Mouse (Mus musculus): ENCODE data around the gene Slc9a6. TPM values are rescaled to one million over a fixed set of nuclear protein-coding genes. Genes with fewer than 3 reads are reported as not detected.

Gene Slc9a6
- polyA plus RNA-seq (2012; rRNA removed), result 6.1 and 12.3 TPM in 2 replicates

DNA sequence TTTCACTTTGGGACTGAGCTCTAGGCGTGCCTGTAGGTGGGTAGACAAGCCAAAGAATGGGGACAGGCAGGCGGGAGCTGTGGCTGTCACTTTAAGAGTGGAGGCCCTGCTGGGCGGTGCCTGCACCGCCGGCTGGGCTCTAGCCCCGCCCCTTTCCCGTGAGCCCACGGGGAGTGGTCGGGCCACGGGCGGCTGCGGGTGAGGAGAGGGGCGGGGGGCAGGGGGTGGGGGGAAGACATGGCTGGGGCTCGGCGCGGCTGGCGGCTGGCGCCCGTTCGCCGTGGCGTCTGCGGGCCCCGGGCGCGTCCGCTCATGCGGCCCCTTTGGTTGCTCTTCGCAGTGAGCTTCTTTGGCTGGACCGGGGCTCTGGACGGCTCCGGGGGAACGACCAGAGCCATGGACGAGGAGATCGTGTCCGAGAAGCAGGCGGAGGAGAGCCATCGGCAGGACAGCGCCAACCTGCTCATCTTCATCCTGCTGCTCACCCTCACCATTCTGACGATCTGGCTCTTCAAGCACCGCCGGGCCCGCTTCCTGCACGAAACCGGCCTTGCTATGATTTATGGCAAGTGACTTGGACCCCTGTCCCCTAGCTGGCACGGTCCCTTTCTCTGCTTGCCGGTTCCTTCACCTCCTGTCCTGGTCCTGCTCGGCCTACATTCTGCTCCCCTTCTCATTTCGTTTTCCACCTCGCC is at the start of gene Slc9a6:
TSS of gene Slc9a6 (plus strand) at position 135 of the 695 bp plus-strand sequence.
- no peaks in the 10 kb centered on the region for H3K27me3 ChIP-seq (ENCODE audit: control insufficient read depth, insufficient read depth, low read length)
- H3K4me1 ChIP-seq (ENCODE audit: control insufficient read depth, insufficient read depth, insufficient read length, low read length), result peaks cover 5% of the 10 kb centered on the region; the same call in 1 of the 2 replicates
- H3K27ac ChIP-seq (ENCODE audit: insufficient read depth, low read depth, low read length), result no peak within 1 kb of the TSS
- no peaks in the 10 kb centered on the region for H3K36me3 ChIP-seq (ENCODE audit: control insufficient read depth, insufficient read depth, low read length)
- TF ChIP-seq POLR2A (IDR thresholded peaks at IDR 0.05; ENCODE audit: low read depth, low read length) (no peak), CTCF (IDR thresholded peaks at IDR 0.05; ENCODE audit: extremely low read depth, insufficient read length, insufficient replicate concordance, low read depth, low read length) (no peak)
- WGBS, result 7% methylated on average over 46 of the region's 50 CpGs
- H3K4me3 ChIP-seq (ENCODE audit: low read depth, low read length), result peak within 1 kb of the TSS; percentile 98

DNA sequence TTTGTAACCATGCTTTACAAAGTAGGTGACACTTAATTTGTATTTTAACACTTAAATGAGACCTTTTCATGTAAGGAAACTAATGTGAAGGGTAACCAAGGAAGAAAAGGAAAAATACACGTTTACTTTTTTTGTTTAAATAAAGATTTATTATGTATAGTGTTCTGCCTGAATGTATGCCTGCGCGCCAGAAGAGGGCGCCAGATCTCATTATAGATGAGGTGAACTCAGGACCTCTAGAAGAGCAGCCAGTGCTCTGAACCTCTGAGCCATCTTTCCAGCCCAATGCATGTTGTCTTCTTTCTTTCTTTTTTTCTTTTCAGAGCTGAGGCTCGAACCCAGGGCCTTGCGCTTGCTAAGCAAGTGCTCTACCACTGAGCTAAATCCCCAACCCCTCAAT is 37.1 kb upstream of the Slc9a6 start:
- Histone ChIP-seq H3K4me3 (ENCODE audit: low read depth, low read length) (no peak overlapping the region), H3K4me1 (ENCODE audit: control insufficient read depth, insufficient read depth, insufficient read length, low read length) (no peaks in the 10 kb centered on the region), H3K27ac (ENCODE audit: insufficient read depth, low read depth, low read length) (no peak overlapping the region), H3K27me3 (ENCODE audit: control insufficient read depth, insufficient read depth, low read length) (no peaks in the 10 kb centered on the region), H3K36me3 (ENCODE audit: control insufficient read depth, insufficient read depth, low read length) (no peaks in the 10 kb centered on the region)
- TF ChIP-seq POLR2A (IDR thresholded peaks at IDR 0.05; ENCODE audit: low read depth, low read length), result no peak
- TF ChIP-seq CTCF (IDR thresholded peaks at IDR 0.05; ENCODE audit: extremely low read depth, insufficient read length, insufficient replicate concordance, low read depth, low read length), result peak; percentile 41; the same call in 1 of the 2 replicates
- WGBS, result 12% methylated on average over 6 of the region's 6 CpGs

DNA sequence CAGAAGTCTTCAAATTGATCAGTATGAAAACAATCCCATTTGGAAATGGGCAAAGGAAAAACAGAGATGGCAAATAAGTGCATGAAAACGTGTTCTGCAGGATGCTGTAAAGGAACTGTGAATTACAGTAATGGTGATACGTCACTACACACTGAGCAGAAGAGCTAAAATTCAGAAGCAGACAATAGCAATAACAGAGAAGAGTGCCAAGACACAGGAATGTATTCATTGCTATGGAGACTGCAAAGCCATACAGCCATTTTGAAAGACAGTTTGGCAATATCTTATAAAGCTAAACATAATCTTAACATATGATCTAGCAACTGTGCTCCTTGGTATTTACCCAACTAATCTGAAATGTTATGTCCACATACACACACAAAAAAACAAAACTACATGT is 31.4 kb upstream of the Slc9a6 start:
- Histone ChIP-seq H3K4me3 (ENCODE audit: low read depth, low read length) (no peak overlapping the region), H3K27me3 (ENCODE audit: control insufficient read depth, insufficient read depth, low read length) (no peaks in the 10 kb centered on the region), H3K27ac (ENCODE audit: insufficient read depth, low read depth, low read length) (no peak overlapping the region), H3K36me3 (ENCODE audit: control insufficient read depth, insufficient read depth, low read length) (no peaks in the 10 kb centered on the region), H3K4me1 (ENCODE audit: control insufficient read depth, insufficient read depth, insufficient read length, low read length) (no peaks in the 10 kb centered on the region)
- 74% methylated on average over 2 of the region's 2 CpGs for WGBS
- TF ChIP-seq POLR2A (IDR thresholded peaks at IDR 0.05; ENCODE audit: low read depth, low read length), result no peak
- TF ChIP-seq CTCF (IDR thresholded peaks at IDR 0.05; ENCODE audit: extremely low read depth, insufficient read length, insufficient replicate concordance, low read depth, low read length), result no peak

DNA sequence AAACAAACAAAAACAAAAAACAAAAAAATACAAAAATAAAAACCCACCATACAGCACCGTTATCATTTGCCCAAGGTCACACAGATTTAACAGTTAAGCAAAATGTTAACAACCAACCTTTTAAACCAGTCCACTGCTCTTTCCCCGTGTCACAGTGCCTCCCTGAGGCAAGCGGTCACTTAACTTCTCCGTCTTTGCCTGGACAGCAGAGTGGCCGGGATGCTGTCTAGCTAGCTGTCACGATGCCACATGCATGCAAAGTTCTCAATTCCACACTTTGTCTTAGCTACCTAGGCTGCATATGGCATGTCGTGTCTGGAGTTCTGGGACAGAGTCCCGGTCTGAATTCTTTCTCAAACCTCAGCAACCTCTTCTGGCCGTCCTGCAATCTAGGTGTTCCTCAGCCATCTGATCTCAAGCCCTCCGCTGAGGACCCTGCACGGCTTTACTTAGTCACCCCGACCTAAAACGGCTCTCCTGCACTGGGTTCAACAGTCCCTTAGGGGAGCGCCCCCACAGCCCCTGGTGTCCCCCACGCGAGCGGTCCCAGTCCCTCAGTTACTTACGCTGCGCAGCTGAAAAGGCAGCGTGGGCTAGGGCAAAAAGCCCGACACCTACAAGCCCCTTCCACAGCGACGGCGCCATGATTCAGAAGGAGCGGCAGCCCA is 12.2 kb upstream of the Slc9a6 start:
- Histone ChIP-seq H3K36me3 (ENCODE audit: control insufficient read depth, insufficient read depth, low read length) (no peaks in the 10 kb centered on the region), H3K27ac (ENCODE audit: insufficient read depth, low read depth, low read length) (peak overlapping the region; percentile 13; the same call in 1 of the 2 replicates), H3K4me3 (ENCODE audit: low read depth, low read length) (peak overlapping the region; percentile 98), H3K4me1 (ENCODE audit: control insufficient read depth, insufficient read depth, insufficient read length, low read length) (peaks cover 3% of the 10 kb centered on the region; the same call in 1 of the 2 replicates), H3K27me3 (ENCODE audit: control insufficient read depth, insufficient read depth, low read length) (no peaks in the 10 kb centered on the region)
- 6% methylated on average over 25 of the region's 25 CpGs for WGBS
- no peak for TF ChIP-seq CTCF (IDR thresholded peaks at IDR 0.05; ENCODE audit: extremely low read depth, insufficient read length, insufficient replicate concordance, low read depth, low read length)
- TF ChIP-seq POLR2A (IDR thresholded peaks at IDR 0.05; ENCODE audit: low read depth, low read length), result no peak

DNA sequence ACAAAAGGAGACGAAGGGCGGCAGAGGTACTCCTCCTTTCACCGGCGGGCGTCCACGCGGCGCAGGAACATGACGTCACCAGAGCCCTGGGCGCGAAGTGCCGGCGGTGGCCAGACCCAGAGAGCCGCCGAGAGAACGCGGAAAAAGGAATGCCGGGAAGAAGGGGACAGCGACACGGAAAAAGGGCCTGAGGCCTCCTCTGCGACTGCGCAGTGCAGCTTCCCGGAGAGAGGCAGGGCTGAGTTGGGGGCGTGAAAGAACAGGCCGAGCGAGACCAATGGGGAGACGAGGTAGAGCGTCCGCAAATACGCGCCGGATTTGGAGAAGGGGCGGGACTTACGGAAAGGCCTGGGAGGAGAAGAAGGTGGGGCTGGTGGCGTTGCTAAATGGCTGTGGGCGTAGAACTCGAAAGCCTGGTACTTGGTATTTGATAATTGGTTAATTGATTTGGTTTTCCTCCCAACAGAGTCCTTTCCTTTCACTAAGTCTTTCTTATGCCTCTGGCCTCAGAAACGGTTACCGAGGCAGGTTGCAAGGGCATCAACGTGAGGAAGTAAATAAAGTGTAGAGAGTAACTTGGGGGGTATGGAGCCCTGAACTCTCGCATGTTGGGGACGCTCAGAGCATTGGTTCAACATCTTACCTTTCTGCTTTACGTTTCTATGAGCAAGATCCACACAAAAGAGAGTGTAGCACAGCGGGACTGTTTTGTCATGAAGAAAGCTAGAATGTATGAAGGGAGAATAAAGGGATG is 11.5 kb upstream of the Slc9a6 start, which contains the start of gene Mmgt1:
TSS of gene Mmgt1 (minus strand) at position 183 of the 754 bp plus-strand sequence.
- peaks cover 3% of the 10 kb centered on the region; the same call in 1 of the 2 replicates for H3K4me1 ChIP-seq (ENCODE audit: control insufficient read depth, insufficient read depth, insufficient read length, low read length)
- peak within 1 kb of the TSS; percentile 98 for H3K4me3 ChIP-seq (ENCODE audit: low read depth, low read length)
- peak within 1 kb of the TSS; percentile 13; the same call in 1 of the 2 replicates for H3K27ac ChIP-seq (ENCODE audit: insufficient read depth, low read depth, low read length)
- H3K27me3 ChIP-seq (ENCODE audit: control insufficient read depth, insufficient read depth, low read length), result no peaks in the 10 kb centered on the region
- 14% methylated on average over 44 of the region's 44 CpGs for WGBS
- TF ChIP-seq CTCF (IDR thresholded peaks at IDR 0.05; ENCODE audit: extremely low read depth, insufficient read length, insufficient replicate concordance, low read depth, low read length) (no peak), POLR2A (IDR thresholded peaks at IDR 0.05; ENCODE audit: low read depth, low read length) (no peak)
- no peaks in the 10 kb centered on the region for H3K36me3 ChIP-seq (ENCODE audit: control insufficient read depth, insufficient read depth, low read length)

DNA sequence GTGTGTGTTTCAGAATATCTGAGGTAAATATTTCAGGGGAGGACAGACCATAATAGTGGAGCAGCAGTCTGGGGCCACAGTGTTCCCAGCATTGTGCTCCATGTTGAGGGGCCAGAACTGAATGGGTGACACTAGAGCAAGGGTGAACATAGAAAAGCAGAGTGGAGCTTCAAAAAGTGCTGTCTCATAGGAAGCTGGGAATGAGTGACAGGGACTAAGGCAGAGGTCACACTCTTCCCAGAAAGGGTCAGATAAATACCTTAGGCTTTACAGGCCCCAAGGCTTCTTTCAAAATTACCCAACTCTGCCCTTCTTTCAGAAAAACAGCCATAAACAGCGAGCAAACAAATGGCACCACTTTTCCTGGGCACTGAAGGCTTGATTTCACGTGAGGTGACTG is 3.0 kb upstream of the Slc9a6 start:
- Histone ChIP-seq H3K4me3 (ENCODE audit: low read depth, low read length) (no peak overlapping the region), H3K36me3 (ENCODE audit: control insufficient read depth, insufficient read depth, low read length) (no peaks in the 10 kb centered on the region), H3K27ac (ENCODE audit: insufficient read depth, low read depth, low read length) (no peak overlapping the region), H3K27me3 (ENCODE audit: control insufficient read depth, insufficient read depth, low read length) (no peaks in the 10 kb centered on the region), H3K4me1 (ENCODE audit: control insufficient read depth, insufficient read depth, insufficient read length, low read length) (peaks cover 5% of the 10 kb centered on the region; the same call in 1 of the 2 replicates)
- no peak for TF ChIP-seq CTCF (IDR thresholded peaks at IDR 0.05; ENCODE audit: extremely low read depth, insufficient read length, insufficient replicate concordance, low read depth, low read length)
- no peak for TF ChIP-seq POLR2A (IDR thresholded peaks at IDR 0.05; ENCODE audit: low read depth, low read length)
- 80% methylated on average over 2 of the region's 2 CpGs for whole genome bisulfite sequencing

All from small intestine, adult 2 months (tissue).